Mouse (Mus musculus) small intestine, adult 2 months (tissue): ENCODE results near the gene Rad23b.

Source experiments
- CTCF ChIP-seq: fragments of 200-500 bp; IDR thresholded peaks from 2 replicates; pipeline ENCODE4 v1.5.1; 2012; ENCODE audit warnings: low read depth, mild to moderate bottlenecking, control low read depth, inconsistent platforms, low read length, moderate library complexity, mixed read lengths; ENCODE audit not compliant: insufficient replicate concordance, insufficient read length; ENCODE audit errors: extremely low read depth
- POLR2A ChIP-seq: fragments of 200-500 bp; IDR thresholded peaks from 2 replicates; pipeline ENCODE4 v1.6.1; 2012; ENCODE audit warnings: low read depth, mild to moderate bottlenecking, control low read depth, inconsistent platforms, low read length, moderate library complexity

DNA sequence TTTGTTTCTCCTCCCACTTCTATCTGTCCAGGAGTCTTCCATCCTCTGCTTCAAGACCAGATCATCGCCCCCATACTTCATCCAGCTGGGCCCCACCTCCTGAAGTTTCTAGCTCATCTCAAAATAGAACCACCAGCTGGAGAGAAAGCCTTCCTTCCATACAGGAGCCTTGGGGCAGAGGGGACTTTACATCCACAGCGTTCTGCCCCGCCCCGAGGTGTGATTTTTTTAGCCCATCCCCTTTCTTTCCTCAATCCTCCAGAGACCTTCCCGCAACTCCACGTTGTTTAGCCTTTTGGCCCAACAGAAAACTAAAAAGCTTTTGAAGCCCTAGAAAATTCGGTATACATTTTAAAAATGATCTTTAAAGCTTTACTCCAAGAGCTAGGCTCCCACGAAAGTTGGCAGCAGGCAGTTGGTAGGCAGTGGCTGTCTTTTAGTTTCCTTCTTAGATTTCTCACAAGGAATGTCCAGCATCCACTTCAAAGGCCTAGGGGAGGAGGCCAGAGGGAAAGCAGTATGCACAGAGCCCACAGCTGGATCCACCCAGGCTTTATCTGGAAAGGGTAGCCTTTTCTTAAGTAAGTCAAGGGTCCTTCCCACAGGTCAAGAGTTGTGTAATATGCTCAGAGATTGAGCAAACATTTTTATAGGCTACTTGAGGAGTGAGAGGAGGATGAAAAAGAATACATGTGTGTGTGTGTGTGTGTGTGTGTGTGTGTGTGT lies 20.1 kb upstream of the Rad23b start:
- TF ChIP-seq POLR2A (no peak), CTCF (no peak)
